Mouse (Mus musculus): ENCODE results near the gene Tmem210.

DNA sequence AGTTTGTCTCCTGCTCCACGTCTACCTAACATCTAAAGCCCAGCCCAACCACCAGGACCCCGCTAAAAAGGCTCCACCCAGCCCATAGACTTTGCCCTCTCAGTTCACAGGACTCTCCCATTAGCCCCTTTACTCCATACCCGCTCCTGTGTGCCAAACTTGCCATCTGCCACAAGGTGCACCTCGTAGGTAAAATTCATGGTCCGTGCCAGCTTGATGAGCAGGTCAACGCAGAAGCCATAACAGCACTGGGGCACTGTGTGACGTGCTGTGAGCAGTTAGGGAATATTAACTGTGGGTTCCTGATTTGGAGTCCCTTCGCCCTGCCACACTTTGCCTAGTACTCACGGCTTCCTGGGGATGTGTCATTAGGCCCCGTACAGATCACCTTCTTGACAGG lies 10.1 kb downstream of the Tmem210 start:
- no peak for TF ChIP-seq CTCF (IDR thresholded peaks at IDR 0.05; ENCODE audit: borderline replicate concordance, extremely low read depth, insufficient read depth, insufficient read length)
- TF ChIP-seq POLR2A (IDR thresholded peaks at IDR 0.05; ENCODE audit: borderline replicate concordance, extremely low read depth, insufficient read depth, insufficient read length, poor library complexity, severe bottlenecking), result no peak
